Mouse (Mus musculus) forebrain, embryonic 11.5 days (tissue): Measurements from ENCODE around the gene Etnk2. TPM values are rescaled to one million over a fixed set of nuclear protein-coding genes. Genes with fewer than 3 reads are reported as not detected.

ENCODE experiments used
- ATAC-seq: fragments of 200-750 bp; cut with Nextera tagmentation; replicated peaks from 2 replicates; pipeline ENCODE4 v1.8.0; 2017; ENCODE audit warnings: moderate TSS enrichment; ENCODE audit not compliant: low FRiP score
- DNase-seq: peaks from one replicate; pipeline ENCODE4 v3.0.0-alpha.2; 2017; ENCODE audit warnings: low spot score
- H3K27ac ChIP-seq: fragments of 300-500 bp; sonication (generic); 2 replicates; pipeline ENCODE4 v1.5.1; 2014; ENCODE audit warnings: low read depth, low read length
- H3K27me3 ChIP-seq: fragments of 300-500 bp; sonication (generic); 2 replicates; pipeline ENCODE4 v1.6.1; 2014; ENCODE audit warnings: mild to moderate bottlenecking, low read length, mixed read lengths; ENCODE audit not compliant: control insufficient read depth, insufficient read depth
- H3K36me3 ChIP-seq: fragments of 300-500 bp; sonication (generic); 2 replicates; pipeline ENCODE4 v1.6.1; 2014; ENCODE audit warnings: mild to moderate bottlenecking, low read length, moderate library complexity, mixed read lengths; ENCODE audit not compliant: control insufficient read depth, insufficient read depth
- H3K4me1 ChIP-seq: fragments of 300-500 bp; sonication (generic); replicated peaks from 2 replicates; pipeline ENCODE4 v1.6.1; 2014; ENCODE audit warnings: low read length, mixed read lengths; ENCODE audit not compliant: control insufficient read depth, insufficient read depth
- H3K4me2 ChIP-seq: fragments of 300-500 bp; sonication (generic); 2 replicates; pipeline ENCODE4 v1.6.1; 2014; ENCODE audit warnings: low read depth, mild to moderate bottlenecking, low read length, moderate library complexity, mixed read lengths; ENCODE audit not compliant: severe bottlenecking
- H3K4me3 ChIP-seq: fragments of 300-500 bp; sonication (generic); 2 replicates; pipeline ENCODE4 v1.5.1; 2014; ENCODE audit warnings: low read depth, low read length
- H3K9ac ChIP-seq: fragments of 300-500 bp; sonication (generic); 2 replicates; pipeline ENCODE4 v1.6.1; 2014; ENCODE audit warnings: low read length
- H3K9me3 ChIP-seq: fragments of 300-500 bp; sonication (generic); 2 replicates; pipeline ENCODE4 v1.6.1; 2016; ENCODE audit warnings: low read length, mixed read lengths; ENCODE audit not compliant: control insufficient read depth
- WGBS: fragments of 180-500 bp; shearing (Covaris S2); extraction: QIAGEN DNeasy Blood & Tissue Kit; methylation state at CpG from one replicate; pipeline ENCODE4 v1.1.7; 2014; 5-methylcytosine and 5-hydroxymethylcytosine counted together
- polyA plus RNA-seq: library from polyadenylated mRNA; unstranded; fragments of >200 nt; fragmentation: Nextera tagmentation; extraction: Ambion mirVana; gene quantifications from 2 replicates; pipeline ENCODE4 v1.2.1, GENCODE M21; 2014

Etnk2 gene
- polyA plus RNA-seq, 1 experiment from 2014 or later = 1.8 TPM

- no peak overlapping the region for H3K9ac ChIP-seq
- 83% methylated on average over 4 of the region's 4 CpGs for WGBS
- H3K27ac ChIP-seq = no peak overlapping the region
- no peaks in the 10 kb centered on the region for H3K36me3 ChIP-seq
- H3K27me3 ChIP-seq = peaks cover 3% of the 10 kb centered on the region; the same call in 1 of the 2 replicates
- H3K4me2 ChIP-seq = no peak overlapping the region
- peaks cover 7% of the 10 kb centered on the region for H3K4me1 ChIP-seq
- H3K9me3 ChIP-seq = no peaks in the 10 kb centered on the region
- ATAC-seq (no peak), DNase-seq (no peak)
- no peak overlapping the region for H3K4me3 ChIP-seq
Observed at GRCm38 (mm10) chr1:133370352-133370751, 7.0 kb downstream of the Etnk2 start.

DNA sequence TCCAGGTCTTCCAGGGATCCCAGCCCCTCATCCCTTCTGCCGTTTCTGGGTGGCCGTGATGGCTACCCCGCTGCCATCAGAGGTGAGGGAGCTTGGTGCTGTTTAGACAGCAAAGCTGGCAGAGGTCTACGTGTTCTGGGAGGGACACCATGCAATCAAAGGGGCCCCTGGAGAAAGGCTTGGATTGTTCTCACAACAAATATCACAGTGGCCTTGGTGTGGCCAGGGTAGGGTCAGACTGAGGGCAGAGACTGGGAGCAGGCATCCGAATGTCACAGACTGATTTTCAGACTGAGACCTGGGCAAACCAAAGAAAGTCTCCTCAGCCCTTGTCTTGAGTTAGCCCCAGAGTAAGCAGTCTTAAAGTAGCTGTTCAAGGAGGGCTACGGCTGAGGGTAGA lies 8.1 kb downstream of the Etnk2 start:
- Histone ChIP-seq H3K9ac (no peak overlapping the region), H3K4me3 (no peak overlapping the region), H3K9me3 (no peaks in the 10 kb centered on the region), H3K4me1 (peaks cover 7% of the 10 kb centered on the region), H3K27ac (no peak overlapping the region), H3K4me2 (no peak overlapping the region), H3K36me3 (no peaks in the 10 kb centered on the region), H3K27me3 (no peaks in the 10 kb centered on the region)
- no peak for DNase-seq
- ATAC-seq = no peak
- WGBS = 90% methylated on average over 6 of the region's 6 CpGs

- Histone ChIP-seq H3K36me3 (no peaks in the 10 kb centered on the region), H3K9me3 (no peaks in the 10 kb centered on the region), H3K27ac (no peak overlapping the region), H3K4me2 (no peak overlapping the region), H3K4me1 (peaks cover 7% of the 10 kb centered on the region), H3K4me3 (no peak overlapping the region), H3K9ac (no peak overlapping the region), H3K27me3 (no peaks in the 10 kb centered on the region)
- no peak for DNase-seq
- ATAC-seq = no peak
- WGBS = 78% methylated on average over 8 of the region's 8 CpGs
Observed at GRCm38 (mm10) chr1:133372113-133372512, 8.7 kb downstream of the Etnk2 start.

- Histone ChIP-seq H3K4me2 (no peak overlapping the region), H3K9me3 (no peaks in the 10 kb centered on the region), H3K4me3 (no peak overlapping the region), H3K27ac (no peak overlapping the region), H3K36me3 (no peaks in the 10 kb centered on the region), H3K9ac (no peak overlapping the region), H3K27me3 (no peaks in the 10 kb centered on the region), H3K4me1 (no peaks in the 10 kb centered on the region)
- DNase-seq = no peak
- 82% methylated on average over 10 of the region's 10 CpGs for WGBS
- ATAC-seq = no peak
Observed at GRCm38 (mm10) chr1:133375696-133376346, 12.4 kb downstream of the Etnk2 start.

DNA sequence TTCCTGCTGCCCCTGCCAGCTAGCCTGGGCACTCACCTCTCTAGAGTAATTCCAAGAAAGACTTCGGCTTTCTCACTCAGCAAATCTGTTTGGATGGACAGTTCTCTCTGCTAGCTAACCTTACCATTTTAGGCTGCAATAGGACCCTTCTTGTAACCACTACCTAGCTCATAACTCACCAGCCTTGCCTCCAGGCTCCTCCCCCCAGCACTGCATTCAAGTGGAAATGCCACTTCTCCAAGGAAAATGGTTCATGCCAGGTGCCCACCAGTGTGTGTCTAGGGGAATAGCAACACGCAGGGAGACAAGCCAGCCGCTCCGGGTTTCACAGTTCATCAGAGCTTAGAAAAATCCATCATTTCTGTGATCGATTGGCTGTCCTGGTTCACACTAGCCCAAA lies 14.2 kb downstream of the Etnk2 start:
- Histone ChIP-seq H3K27ac (no peak overlapping the region), H3K36me3 (no peaks in the 10 kb centered on the region), H3K4me3 (no peak overlapping the region), H3K4me1 (no peaks in the 10 kb centered on the region), H3K27me3 (no peaks in the 10 kb centered on the region), H3K4me2 (no peak overlapping the region), H3K9ac (no peak overlapping the region), H3K9me3 (no peaks in the 10 kb centered on the region)
- ATAC-seq (no peak), DNase-seq (no peak)
- WGBS = 89% methylated on average over 5 of the region's 5 CpGs

GRCm38 (mm10) chr1:133379254-133379985 lies 16.0 kb downstream of the Etnk2 start:
- ATAC-seq (no peak), DNase-seq (no peak)
- Histone ChIP-seq H3K27ac (no peak overlapping the region), H3K4me3 (no peak overlapping the region), H3K4me2 (no peak overlapping the region), H3K9me3 (no peaks in the 10 kb centered on the region), H3K27me3 (no peaks in the 10 kb centered on the region), H3K4me1 (0 out of 2 replicates have a peak, but pooled peaks cover 2% of the 10 kb centered on the region), H3K36me3 (no peaks in the 10 kb centered on the region), H3K9ac (no peak overlapping the region)
- 71% methylated on average over 10 of the region's 10 CpGs for WGBS

DNA sequence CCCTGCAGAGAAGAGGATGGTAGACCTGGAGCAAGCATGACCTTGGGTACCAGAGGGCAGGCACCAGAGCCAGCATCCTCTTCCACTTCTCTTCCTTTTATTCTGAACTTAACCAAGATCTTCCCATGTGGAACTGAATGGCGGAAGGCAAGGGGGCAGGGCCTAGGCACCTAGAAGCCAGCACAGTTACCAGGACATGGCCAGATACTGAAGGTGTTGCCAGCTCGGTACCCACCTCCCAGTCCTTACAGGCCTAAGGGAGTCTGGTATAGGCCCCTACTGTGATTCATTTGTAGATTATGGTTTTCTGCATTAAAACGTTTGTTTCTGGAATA lies 16.6 kb downstream of the Etnk2 start:
- Histone ChIP-seq H3K4me2 (no peak overlapping the region), H3K9me3 (no peaks in the 10 kb centered on the region), H3K27me3 (no peaks in the 10 kb centered on the region), H3K4me3 (no peak overlapping the region), H3K9ac (no peak overlapping the region), H3K36me3 (no peaks in the 10 kb centered on the region), H3K27ac (no peak overlapping the region), H3K4me1 (0 out of 2 replicates have a peak, but pooled peaks cover 2% of the 10 kb centered on the region)
- WGBS = 80% methylated on average over 3 of the region's 3 CpGs
- ATAC-seq (no peak), DNase-seq (no peak)

DNA sequence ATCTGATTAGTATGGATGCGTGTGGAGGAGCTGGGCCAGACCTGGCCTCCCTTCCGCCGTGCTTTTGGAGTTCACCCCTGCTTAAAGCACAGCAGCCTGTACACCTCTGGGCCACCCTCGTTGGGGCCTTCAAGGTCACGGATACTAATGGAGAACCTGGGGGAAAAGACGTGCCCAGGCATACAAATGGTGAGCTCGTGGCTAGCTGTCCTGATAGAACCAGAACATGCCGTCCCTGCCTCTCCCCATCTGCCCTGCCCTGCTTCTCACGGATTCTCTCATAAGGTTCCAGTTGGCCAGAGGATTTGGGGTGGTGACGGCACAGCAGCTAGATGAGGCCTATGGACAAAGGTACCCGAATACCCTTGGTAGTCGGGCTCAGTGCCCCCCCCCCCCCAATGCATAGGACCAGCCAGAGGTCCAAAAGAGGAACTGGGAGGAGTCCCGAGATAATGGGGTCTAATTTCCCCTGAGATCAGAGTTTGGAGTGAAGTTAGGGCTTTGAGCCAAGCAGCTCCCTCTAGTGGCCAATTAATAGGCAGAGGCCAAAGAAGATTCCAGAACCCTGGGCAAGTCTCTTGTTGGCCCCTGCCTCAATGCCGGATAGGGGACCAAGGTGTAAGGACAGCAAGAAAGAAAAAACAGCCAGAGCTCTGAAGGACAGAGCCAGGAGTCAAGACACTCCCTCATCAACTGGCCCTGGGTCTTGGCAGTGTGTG lies 17.1 kb downstream of the Etnk2 start:
- Histone ChIP-seq H3K4me1 (0 out of 2 replicates have a peak, but pooled peaks cover 2% of the 10 kb centered on the region), H3K4me3 (no peak overlapping the region), H3K9me3 (no peaks in the 10 kb centered on the region), H3K9ac (no peak overlapping the region), H3K36me3 (no peaks in the 10 kb centered on the region), H3K4me2 (no peak overlapping the region), H3K27me3 (no peaks in the 10 kb centered on the region), H3K27ac (no peak overlapping the region)
- no peak for DNase-seq
- 72% methylated on average over 14 of the region's 14 CpGs for WGBS
- no peak for ATAC-seq
